Mouse (Mus musculus) small intestine, adult 2 months (tissue): ENCODE measurements around the gene Cdc34.

Experiments
- CTCF ChIP-seq: fragments of 200-500 bp; IDR thresholded peaks from 2 replicates; pipeline ENCODE4 v1.5.1; 2012; ENCODE audit warnings: low read depth, mild to moderate bottlenecking, control low read depth, inconsistent platforms, low read length, moderate library complexity, mixed read lengths; ENCODE audit not compliant: insufficient replicate concordance, insufficient read length; ENCODE audit errors: extremely low read depth
- POLR2A ChIP-seq: fragments of 200-500 bp; IDR thresholded peaks from 2 replicates; pipeline ENCODE4 v1.6.1; 2012; ENCODE audit warnings: low read depth, mild to moderate bottlenecking, control low read depth, inconsistent platforms, low read length, moderate library complexity

DNA sequence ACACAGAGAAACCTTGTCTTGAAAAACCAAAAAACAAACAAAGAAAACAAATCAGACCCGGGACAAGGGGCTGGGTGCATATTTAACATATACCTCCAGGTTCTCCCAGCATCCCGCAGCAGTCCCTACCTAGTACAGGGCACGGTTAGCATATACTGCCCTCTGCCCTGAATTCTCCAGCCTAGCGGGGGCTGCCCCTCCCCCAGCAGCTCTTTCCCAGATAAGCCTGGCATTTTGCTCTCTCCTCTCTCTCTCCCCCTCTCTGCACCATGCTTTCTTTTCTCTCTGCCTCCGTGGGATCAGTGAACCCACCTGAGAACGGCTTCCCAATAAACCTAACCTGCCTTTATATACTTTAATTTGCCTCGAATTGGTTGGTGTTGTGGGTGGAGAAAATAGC, 18.7 kb downstream of the Cdc34 start:
- TF ChIP-seq CTCF (no peak), POLR2A (no peak)
